Mouse (Mus musculus) embryonic facial prominence, embryonic 14.5 days (tissue): ENCODE measurements around the gene Lurap1. TPM values are rescaled to one million over a fixed set of nuclear protein-coding genes. Genes with fewer than 3 reads are reported as not detected.

Experiments used
- ATAC-seq: fragments of 200-750 bp; cut with Nextera tagmentation; 2 replicates; pipeline ENCODE4 v1.8.0; 2017; ENCODE audit warnings: low read depth, moderate number of reproducible peaks, moderate TSS enrichment
- DNase-seq: peaks from one replicate; pipeline ENCODE4 v3.0.0-alpha.2; 2015; ENCODE audit warnings: low spot score
- H3K27ac ChIP-seq: fragments of 300-500 bp; sonication (generic); replicated peaks from 2 replicates; pipeline ENCODE4 v1.5.1; 2014; ENCODE audit warnings: low read depth, mild to moderate bottlenecking, low read length, moderate library complexity
- H3K27me3 ChIP-seq: fragments of 300-500 bp; sonication (generic); replicated peaks from 2 replicates; pipeline ENCODE4 v1.6.1; 2014; ENCODE audit warnings: low read length; ENCODE audit not compliant: control insufficient read depth, insufficient read depth
- H3K36me3 ChIP-seq: fragments of 300-500 bp; sonication (generic); 2 replicates; pipeline ENCODE4 v1.6.1; 2014; ENCODE audit warnings: low read length, mixed read lengths; ENCODE audit not compliant: control insufficient read depth, insufficient read depth
- H3K4me1 ChIP-seq: fragments of 300-500 bp; sonication (generic); 2 replicates; pipeline ENCODE4 v1.6.1; 2014; ENCODE audit warnings: antibody characterized with exemption, low read length; ENCODE audit not compliant: control insufficient read depth, insufficient read depth
- H3K4me2 ChIP-seq: fragments of 300-500 bp; sonication (generic); 2 replicates; pipeline ENCODE4 v1.6.1; 2014; ENCODE audit warnings: low read depth, mild to moderate bottlenecking, low read length, moderate library complexity, mixed read lengths
- H3K4me3 ChIP-seq: fragments of 300-500 bp; sonication (generic); 2 replicates; pipeline ENCODE4 v1.5.1; 2014; ENCODE audit warnings: low read depth, mild to moderate bottlenecking, low read length
- H3K9ac ChIP-seq: fragments of 300-500 bp; sonication (generic); 2 replicates; pipeline ENCODE4 v1.6.1; 2014; ENCODE audit warnings: low read depth, mild to moderate bottlenecking, low read length, moderate library complexity, mixed read lengths
- H3K9me3 ChIP-seq: fragments of 300-500 bp; sonication (generic); 2 replicates; pipeline ENCODE4 v1.6.1; 2016; ENCODE audit warnings: low read length; ENCODE audit not compliant: control insufficient read depth
- WGBS: fragments of 180-500 bp; shearing (Covaris S2); extraction: QIAGEN DNeasy Blood & Tissue Kit; methylation state at CpG from one replicate; pipeline ENCODE4 v1.1.7; 2014; 5-methylcytosine and 5-hydroxymethylcytosine counted together
- polyA plus RNA-seq: library from polyadenylated mRNA; unstranded; fragments of >200 nt; fragmentation: Nextera tagmentation; extraction: Ambion mirVana; gene quantifications from 2 replicates; pipeline ENCODE4 v1.2.1, GENCODE M21; 2014

Lurap1 gene
- polyA plus RNA-seq, 1 experiment from 2014 or later, result 2.4 TPM

DNA sequence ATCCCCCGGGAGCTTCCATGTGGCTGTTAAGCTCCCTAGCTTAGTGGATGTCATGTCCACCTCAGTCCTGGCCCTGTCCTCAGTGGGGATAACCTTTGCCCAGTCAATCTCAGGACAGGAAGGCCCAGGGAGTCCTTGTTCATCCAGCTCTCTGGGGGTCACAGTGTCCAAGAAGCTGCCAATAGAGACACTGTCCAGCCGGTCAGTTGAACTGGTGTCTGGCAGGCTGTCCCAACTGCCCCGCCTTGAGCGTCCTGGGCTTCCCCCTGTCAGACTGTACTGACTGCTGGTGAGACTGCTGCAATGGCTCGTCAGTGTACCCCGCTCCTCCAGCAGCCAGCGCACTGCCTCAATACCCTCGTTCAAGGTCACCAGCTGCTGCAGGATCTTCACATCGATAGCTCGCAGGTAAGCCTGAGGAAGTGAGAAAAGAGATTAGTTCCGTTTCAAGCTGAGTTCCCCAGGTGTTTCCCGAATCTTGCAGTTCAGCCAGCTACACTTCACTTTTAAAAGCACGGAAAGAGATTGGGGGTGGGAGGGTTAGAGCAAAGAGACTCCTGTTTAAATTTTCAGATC lies 13.6 kb downstream of the Lurap1 start:
- Histone ChIP-seq H3K27me3 (no peaks in the 10 kb centered on the region), H3K9ac (no peak overlapping the region), H3K4me2 (no peak overlapping the region), H3K9me3 (no peaks in the 10 kb centered on the region), H3K4me1 (no peaks in the 10 kb centered on the region), H3K36me3 (no peaks in the 10 kb centered on the region), H3K4me3 (no peak overlapping the region), H3K27ac (no peak overlapping the region)
- WGBS, result 42% methylated on average over 13 of the region's 13 CpGs
- DNase-seq, result no peak
- no peak for ATAC-seq

- Histone ChIP-seq H3K9ac (no peak overlapping the region), H3K36me3 (no peaks in the 10 kb centered on the region), H3K9me3 (no peaks in the 10 kb centered on the region), H3K4me3 (no peak overlapping the region), H3K4me1 (no peaks in the 10 kb centered on the region), H3K4me2 (no peak overlapping the region), H3K27me3 (no peaks in the 10 kb centered on the region), H3K27ac (no peak overlapping the region)
- ATAC-seq (no peak), DNase-seq (peak; percentile 81)
- WGBS, result 22% methylated on average over 2 of the region's 2 CpGs
Measured at GRCm38 (mm10) chr4:116134990-116135389, 16.1 kb downstream of the Lurap1 start.

- DNase-seq (no peak), ATAC-seq (no peak)
Measured at GRCm38 (mm10) chr4:116133126-116133525, 18.0 kb downstream of the Lurap1 start.

DNA sequence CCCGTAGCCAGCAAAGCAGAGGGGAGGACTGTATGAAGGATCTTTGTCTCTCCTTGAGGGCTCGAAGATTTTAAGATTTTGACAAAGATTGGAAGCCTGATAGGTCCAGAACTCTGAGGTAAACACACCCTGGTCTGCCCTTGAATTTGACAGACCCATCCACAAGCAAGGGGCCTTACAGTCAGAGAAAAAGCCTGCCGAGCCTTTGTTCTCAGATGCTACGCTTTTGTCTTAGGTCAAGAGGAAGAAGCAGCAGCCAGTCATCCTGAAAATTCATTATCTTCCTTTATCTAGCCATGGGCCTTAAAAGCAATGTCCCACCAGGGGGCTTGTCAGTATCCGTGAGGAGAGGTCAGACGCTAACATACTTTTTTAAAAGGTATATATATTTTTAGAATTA lies 23.2 kb downstream of the Lurap1 start:
- Histone ChIP-seq H3K4me1 (peaks cover 6% of the 10 kb centered on the region), H3K9ac (no peak overlapping the region), H3K27ac (no peak overlapping the region), H3K4me2 (no peak overlapping the region), H3K27me3 (no peaks in the 10 kb centered on the region), H3K9me3 (no peaks in the 10 kb centered on the region), H3K36me3 (no peaks in the 10 kb centered on the region), H3K4me3 (no peak overlapping the region)
- 75% methylated on average over 6 of the region's 6 CpGs for WGBS
- DNase-seq, result no peak
- ATAC-seq, result no peak

More at GRCm38 (mm10) chr4:116133126-116133525, 18.0 kb downstream of the Lurap1 start:
- 71% methylated on average over 4 of the region's 4 CpGs for WGBS
- Histone ChIP-seq H3K27ac (no peak overlapping the region), H3K9ac (no peak overlapping the region), H3K4me1 (no peaks in the 10 kb centered on the region), H3K9me3 (no peaks in the 10 kb centered on the region), H3K4me3 (no peak overlapping the region), H3K27me3 (no peaks in the 10 kb centered on the region), H3K36me3 (no peaks in the 10 kb centered on the region), H3K4me2 (no peak overlapping the region)

DNA sequence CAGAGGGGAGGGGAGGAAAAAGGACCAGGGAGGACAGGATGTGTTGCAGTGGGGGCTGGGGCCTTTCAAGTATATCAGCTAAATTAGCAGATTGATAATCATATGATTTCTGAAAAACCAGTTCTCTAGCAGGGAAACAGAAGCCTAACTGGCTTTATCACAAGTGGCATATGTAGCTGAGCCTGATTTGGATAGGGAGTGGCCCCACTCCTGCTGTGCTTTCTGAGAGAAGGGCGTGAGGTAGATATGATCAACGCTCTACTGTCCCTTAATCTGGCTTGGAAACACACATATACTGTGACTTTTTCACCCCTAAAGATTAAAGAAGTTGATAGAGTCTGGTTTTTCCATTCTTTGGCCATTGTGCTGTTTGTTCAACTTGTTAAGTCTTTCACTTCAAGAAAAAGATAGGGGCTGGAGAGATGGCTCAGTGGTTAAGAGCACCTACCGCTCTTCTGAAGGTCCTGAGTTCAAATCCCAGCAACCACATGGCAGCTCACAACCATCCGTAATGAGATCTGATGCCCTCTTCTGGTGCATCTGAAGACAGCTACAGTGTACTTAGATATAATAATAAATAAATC lies 25.2 kb downstream of the Lurap1 start:
- 93% methylated on average over 4 of the region's 4 CpGs for WGBS
- Histone ChIP-seq H3K27me3 (no peaks in the 10 kb centered on the region), H3K4me3 (no peak overlapping the region), H3K4me2 (no peak overlapping the region), H3K36me3 (no peaks in the 10 kb centered on the region), H3K27ac (no peak overlapping the region), H3K9ac (no peak overlapping the region), H3K4me1 (peaks cover 6% of the 10 kb centered on the region), H3K9me3 (no peaks in the 10 kb centered on the region)
- ATAC-seq (no peak), DNase-seq (no peak)

DNA sequence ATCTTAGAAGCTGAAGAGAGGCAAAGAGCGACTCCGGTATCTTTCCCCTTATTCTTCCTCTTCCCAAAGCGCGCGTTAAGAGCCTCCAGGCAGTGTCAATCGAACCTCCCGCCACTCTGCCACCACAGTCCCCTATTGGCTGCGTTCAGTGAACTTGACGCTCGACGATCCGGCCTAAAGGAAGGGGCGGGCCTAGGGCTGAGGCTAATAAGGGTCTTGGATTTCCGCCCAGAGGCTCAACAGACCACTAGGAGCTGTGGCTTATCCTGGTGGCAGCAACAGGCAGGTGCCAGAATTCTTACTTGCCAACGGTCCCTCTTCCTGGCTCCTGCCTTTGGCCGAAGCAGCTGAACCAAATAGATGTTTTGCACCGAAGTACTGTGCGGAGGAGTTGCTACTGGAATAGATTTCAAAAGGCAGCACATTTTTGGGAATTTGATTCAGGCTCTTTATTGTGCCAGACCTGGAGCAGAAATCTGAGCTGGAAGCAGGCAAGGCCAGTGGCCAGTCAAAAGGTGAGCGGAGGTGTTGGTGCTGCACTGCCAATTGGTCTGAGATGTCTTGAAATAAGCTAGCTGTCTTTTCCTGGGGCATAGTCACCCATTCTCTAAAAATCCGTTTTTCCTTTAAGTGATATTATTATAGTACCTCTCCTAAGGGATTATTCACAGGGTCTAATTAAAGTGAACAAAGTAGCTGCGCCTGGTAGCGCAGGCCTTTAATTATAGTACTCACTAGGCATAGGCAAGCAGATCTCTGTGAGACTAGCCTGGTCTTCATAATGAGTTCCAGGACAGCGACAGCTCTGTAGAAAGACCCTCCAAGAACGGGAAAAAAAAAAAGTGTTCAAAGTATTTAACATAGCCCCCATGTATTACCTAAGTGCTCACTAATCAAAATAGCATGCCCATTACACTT lies 27.3 kb downstream of the Lurap1 start, which contains the start of the genes Rad54l and Pomgnt1:
Gene Rad54l (minus strand): TSS at position 89 of the 918 bp plus-strand sequence.
Gene Pomgnt1 (plus strand): TSS at position 239 of the 918 bp plus-strand sequence.
- Histone ChIP-seq H3K9ac (peak within 1 kb of the TSS; percentile 76), H3K4me2 (peak within 1 kb of the TSS; percentile 80), H3K27me3 (no peaks in the 10 kb centered on the region), H3K4me3 (peak within 1 kb of the TSS; percentile 63), H3K36me3 (no peaks in the 10 kb centered on the region), H3K4me1 (peaks cover 6% of the 10 kb centered on the region), H3K27ac (peak within 1 kb of the TSS; percentile 8; the same call in 1 of the 2 replicates), H3K9me3 (no peaks in the 10 kb centered on the region)
- ATAC-seq, result peak; percentile 98
- WGBS, result 5% methylated on average over 24 of the region's 24 CpGs
- DNase-seq, result peak; percentile 98

GRCm38 (mm10) chr4:116122762-116123161 lies 28.4 kb downstream of the Lurap1 start:
- Histone ChIP-seq H3K9me3 (no peaks in the 10 kb centered on the region), H3K4me1 (peaks cover 6% of the 10 kb centered on the region), H3K36me3 (no peaks in the 10 kb centered on the region), H3K4me2 (peak overlapping the region; percentile 80), H3K27ac (no peak overlapping the region), H3K27me3 (no peaks in the 10 kb centered on the region), H3K9ac (peak overlapping the region; percentile 76), H3K4me3 (peak overlapping the region; percentile 63)
- DNase-seq, result no peak
- no peak for ATAC-seq
- 0% methylated on average over 1 of the region's 1 CpGs for whole genome bisulfite sequencing

- Histone ChIP-seq H3K4me3 (no peak overlapping the region), H3K4me1 (no peaks in the 10 kb centered on the region), H3K27ac (no peak overlapping the region), H3K36me3 (peaks cover 14% of the 10 kb centered on the region; the same call in 1 of the 2 replicates), H3K9ac (no peak overlapping the region), H3K9me3 (no peaks in the 10 kb centered on the region), H3K4me2 (no peak overlapping the region), H3K27me3 (no peaks in the 10 kb centered on the region)
- no peak for ATAC-seq
- WGBS, result 78% methylated on average over 2 of the region's 2 CpGs
- no peak for DNase-seq
Measured at GRCm38 (mm10) chr4:116111486-116111885, 39.7 kb downstream of the Lurap1 start.
